In the genomic region with DNA sequence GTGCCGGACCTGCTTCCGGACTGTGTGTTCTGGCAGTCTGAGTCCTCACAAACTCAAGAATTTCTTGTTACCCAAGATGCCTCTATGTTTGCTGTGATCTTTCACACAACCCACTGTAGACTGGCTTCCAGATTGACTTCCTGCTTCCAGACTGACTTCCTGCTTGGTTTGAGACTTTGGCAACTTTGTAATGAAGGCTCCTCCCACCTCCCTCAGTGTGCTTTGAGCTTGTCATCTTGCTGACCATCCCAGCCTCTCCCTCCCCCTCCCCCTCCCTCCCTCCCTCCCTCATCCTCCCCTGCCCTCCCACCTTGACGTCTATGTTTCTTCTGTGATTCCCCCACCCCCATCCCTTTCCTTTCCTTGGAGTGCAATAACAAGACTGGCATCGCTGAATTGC, we compare ENCODE assay signal across 23 mouse cellular contexts. TPM values are rescaled to one million over a fixed set of nuclear protein-coding genes. Genes with fewer than 3 reads are reported as not detected.
DNase-seq lines count a peak whose midpoint lies in the region; ATAC-seq and TF ChIP-seq lines count a peak whose summit lies in the region.
"Had no signal": no experiment of that assay in that cellular context is flagged by ENCODE, and none has a peak within 500 bp of the region (broad histone marks: within the 10 kb centered on the region; RNA-seq: fewer than 3 reads in every experiment).

No protein-coding gene starts in this region.

- H3K9me3 ChIP-seq in kidney, embryonic 15.5 days (replicated peaks) = no peaks in the 10 kb centered on the region
- no peaks in the 10 kb centered on the region for H3K9me3 ChIP-seq in lung, postnatal 0 days (ENCODE audit: low read length)
- H3K9me3 ChIP-seq: embryonic facial prominence, embryonic 10.5 days; forebrain, embryonic 13.5 days; heart, embryonic 10.5 days; hindbrain, embryonic 13.5 days had no signal

- peak; percentile 2 for DNase-seq in adrenal gland, postnatal 14 days
- DNase-seq in adrenal gland, postnatal 25 days = no peak
- DNase-seq in kidney, postnatal 25 days = no peak
- peak; percentile 50 for DNase-seq in lung, postnatal 0 days (ENCODE audit: low spot score)
- no peak for DNase-seq in lung, postnatal 25 days (ENCODE audit: low spot score)
- DNase-seq in yolk sac, embryonic 10.5 days (ENCODE audit: low spot score) = peak; percentile 63
- no peak for DNase-seq in cerebellum, adult 11-12 months
- DNase-seq: adrenal gland, adult 8-10 months; B cell, adult 2 months; cerebellum, adult 18-20 months; cerebellum, adult 9-11 months; forebrain, postnatal 0 days; gastrocnemius, adult 2 months; gastrocnemius, postnatal 25 days; heart, adult 18-20 months; heart, postnatal 10 days had no signal

- no peak overlapping the region for H3K4me3 ChIP-seq in kidney, embryonic 15.5 days (replicated peaks)
- H3K4me3 ChIP-seq in lung, postnatal 0 days (ENCODE audit: low read depth, low read length) = no peak overlapping the region
- H3K4me3 ChIP-seq: embryonic facial prominence, embryonic 10.5 days; forebrain, embryonic 13.5 days; gastrocnemius, adult 2 months; heart, embryonic 10.5 days; hindbrain, embryonic 13.5 days had no signal

- no peak overlapping the region for H3K4me2 ChIP-seq in kidney, embryonic 15.5 days
- no peak overlapping the region for H3K4me2 ChIP-seq in lung, postnatal 0 days (replicated peaks; ENCODE audit: low read depth, low read length)
- H3K4me2 ChIP-seq: forebrain, embryonic 13.5 days; hindbrain, embryonic 13.5 days had no signal

- no peak for TF ChIP-seq EP300 in lung, postnatal 0 days (IDR thresholded peaks at IDR 0.05)

- 32% methylated on average over 4 of the region's 4 CpGs for WGBS in kidney, embryonic 15.5 days
- 50% methylated on average over 4 of the region's 4 CpGs for WGBS in lung, postnatal 0 days

- H3K27ac ChIP-seq in kidney, embryonic 15.5 days = peak overlapping the region; percentile 77
- H3K27ac ChIP-seq in lung, postnatal 0 days (ENCODE audit: low read length) = no peak overlapping the region
- H3K27ac ChIP-seq: embryonic facial prominence, embryonic 10.5 days; forebrain, embryonic 13.5 days; gastrocnemius, adult 2 months; heart, embryonic 10.5 days; hindbrain, embryonic 13.5 days; hindbrain, postnatal 0 days had no signal

- no peak for TF ChIP-seq CTCF in lung, postnatal 0 days (IDR thresholded peaks at IDR 0.05)

- ATAC-seq in kidney, embryonic 15.5 days (replicated peaks; ENCODE audit: low FRiP score) = no peak
- ATAC-seq in lung, postnatal 0 days = peak; percentile 35; the same call in 1 of the 2 replicates
- ATAC-seq: forebrain, embryonic 13.5 days; forebrain, postnatal 0 days; hindbrain, postnatal 0 days had no signal

- H3K9ac ChIP-seq in kidney, embryonic 15.5 days = no peak overlapping the region
- no peak overlapping the region for H3K9ac ChIP-seq in lung, postnatal 0 days (replicated peaks; ENCODE audit: low read depth)
- H3K9ac ChIP-seq: forebrain, embryonic 13.5 days; forebrain, postnatal 0 days; hindbrain, embryonic 13.5 days had no signal

- no peaks in the 10 kb centered on the region for H3K36me3 ChIP-seq in kidney, embryonic 15.5 days
- H3K36me3 ChIP-seq in lung, postnatal 0 days (ENCODE audit: insufficient read depth, low read length) = no peaks in the 10 kb centered on the region
- H3K36me3 ChIP-seq: embryonic facial prominence, embryonic 10.5 days; heart, embryonic 10.5 days; hindbrain, embryonic 13.5 days had no signal

- H3K27me3 ChIP-seq in kidney, embryonic 15.5 days = peaks cover 16% of the 10 kb centered on the region
- H3K27me3 ChIP-seq in lung, postnatal 0 days (replicated peaks; ENCODE audit: insufficient read depth, low read length) = no peaks in the 10 kb centered on the region
- H3K27me3 ChIP-seq: CH12.LX had no signal

- H3K4me1 ChIP-seq in kidney, embryonic 15.5 days = peaks cover 63% of the 10 kb centered on the region
- H3K4me1 ChIP-seq in lung, postnatal 0 days (ENCODE audit: insufficient read depth, low read depth, low read length) = no peaks in the 10 kb centered on the region

RNA-seq across cellular contexts. Expression of a gene that starts 51.7 kb away (rescaled TPM):
- 71.2 and 76.8 TPM in 2 replicates for total RNA-seq in adrenal gland, postnatal 14 days (2021)
- 88.4 and 94.4 TPM in 2 replicates for total RNA-seq in adrenal gland, postnatal 25 days (2021)
- 3.8 and 4.9 TPM in 2 replicates for polyA plus RNA-seq in kidney, embryonic 15.5 days (2015; fragmentation: Nextera tagmentation; extraction: Ambion mirVana)
- polyA plus RNA-seq in lung, postnatal 0 days (2015; fragmentation: Nextera tagmentation; extraction: Ambion mirVana) = 7.1 and 8.8 TPM in 2 replicates

Comparison
In these comparisons a context has a peak if more than half of its experiments do, and no peak if none do; other contexts are left out.
1. DNase-seq: peak in adrenal gland, postnatal 14 days (single experiment), lung, postnatal 0 days (single experiment) and yolk sac, embryonic 10.5 days (single experiment); none in adrenal gland, postnatal 25 days (single experiment), kidney, postnatal 25 days (0 of 2), lung, postnatal 25 days (single experiment) and cerebellum, adult 11-12 months (single experiment).